Mouse (Mus musculus) left cerebral cortex, adult 8-10 months (tissue): ENCODE results near the gene Mrps21. TPM values are rescaled to one million over a fixed set of nuclear protein-coding genes. Genes with fewer than 3 reads are reported as not detected.

Source experiments
- DNase-seq, 2 experiments: peaks; one replicate each; pipeline ENCODE4 v3.0.0; 2022; ENCODE audit warnings: low spot score in 2 of 2
- total RNA-seq, 4 experiments: library from RNA; stranded (reverse); gene quantifications; 2 replicates each; pipeline ENCODE4 v1.2.4; 2022

The Mrps21 gene
- total RNA-seq, 4 experiments from 2014 or later = 139 to 170 (median 151) TPM

GRCm38 (mm10) chr3:95856115-95856514, 15.2 kb downstream of the Mrps21 start:
- no peak for DNase-seq

GRCm38 (mm10) chr3:95855502-95856089, 15.7 kb downstream of the Mrps21 start, which contains the start of gene Prpf3:
Prpf3 (minus strand) TSS chr3:95855885.
- peak; percentile 84 to 92 for DNase-seq

GRCm38 (mm10) chr3:95851317-95851716, 20.0 kb downstream of the Mrps21 start:
- no peak for DNase-seq

- DNase-seq = no peak
Measured at GRCm38 (mm10) chr3:95850611-95851010, 20.7 kb downstream of the Mrps21 start.

GRCm38 (mm10) chr3:95842503-95843214, 28.7 kb downstream of the Mrps21 start:
- DNase-seq = no peak

- no peak for DNase-seq
Measured at GRCm38 (mm10) chr3:95839250-95839649, 32.1 kb downstream of the Mrps21 start.

GRCm38 (mm10) chr3:95829053-95829452, 42.3 kb downstream of the Mrps21 start:
- no peak for DNase-seq

- DNase-seq = no peak
Measured at GRCm38 (mm10) chr3:95826275-95826674, 45.0 kb downstream of the Mrps21 start.

GRCm38 (mm10) chr3:95820046-95821010, 51.0 kb downstream of the Mrps21 start:
- no peak for DNase-seq

- peak; percentile 96 to 99 for DNase-seq
Measured at GRCm38 (mm10) chr3:95819351-95819985, 51.9 kb downstream of the Mrps21 start.

GRCm38 (mm10) chr3:95818571-95819288, 52.6 kb downstream of the Mrps21 start, which contains the start of gene Rprd2:
Rprd2 (minus strand) TSS chr3:95818863.
- DNase-seq = peak; percentile 71 to 79

GRCm38 (mm10) chr3:95818026-95818511, 53.2 kb downstream of the Mrps21 start:
- DNase-seq = peak in 1 of 2 experiments; percentile 37

GRCm38 (mm10) chr3:95816681-95817080, 54.6 kb downstream of the Mrps21 start:
- no peak for DNase-seq

Other genes with a start within 250 kb of the Mrps21 start
- 100 to 1,000 TPM; 322 to 333 (median 327) TPM for gene Ensa, start 246.5 kb downstream of the Mrps21 start, total RNA-seq
- 10 to 100 TPM; 47.2 to 59.6 (median 54.3) TPM for gene Mcl1, start 212.7 kb downstream of the Mrps21 start, total RNA-seq
- 10 to 100 TPM in 3 of 4 experiments, 1 to 10 TPM in 1; 9.4 to 12.9 (median 11.4) TPM for gene Adamtsl4, start 183.6 kb downstream of the Mrps21 start, total RNA-seq
- gene Ecm1, start 131.9 kb downstream of the Mrps21 start, total RNA-seq = 10 to 100 TPM; 10.2 to 13.3 (median 11.7) TPM
- 10 to 100 TPM; 36.2 to 40.6 (median 37.4) TPM for gene Tars2, start 111.3 kb downstream of the Mrps21 start, total RNA-seq
- gene Rprd2, start 52.7 kb downstream of the Mrps21 start, total RNA-seq = 10 to 100 TPM; 60.1 to 68.9 (median 62.8) TPM
- 10 to 100 TPM; 25.2 to 36.6 (median 36.3) TPM for gene Prpf3, start 15.6 kb downstream of the Mrps21 start, total RNA-seq
- gene Ciart, start 10.7 kb upstream of the Mrps21 start, total RNA-seq = 10 to 100 TPM; 27.0 to 55.7 (median 48.4) TPM
- 10 to 100 TPM in 1 of 4 experiments, 1 to 10 TPM in 3; 6.0 to 14.9 (median 8.1) TPM for gene BC028528, start 20.5 kb upstream of the Mrps21 start, total RNA-seq
- 10 to 100 TPM; 65.4 to 77.7 (median 72.4) TPM for gene Aph1a, start 22.4 kb upstream of the Mrps21 start, total RNA-seq
- 10 to 100 TPM; 12.2 to 20.3 (median 14.2) TPM for gene Car14, start 33.2 kb upstream of the Mrps21 start, total RNA-seq
- 100 to 1,000 TPM in 3 of 4 experiments, 10 to 100 TPM in 1; 95.2 to 110 (median 106) TPM for gene Anp32e, start 57.7 kb upstream of the Mrps21 start, total RNA-seq
- 10 to 100 TPM; 64.0 to 86.2 (median 81.6) TPM for gene Plekho1, start 124.5 kb upstream of the Mrps21 start, total RNA-seq
- 10 to 100 TPM; 44.9 to 55.2 (median 50.3) TPM for gene Vps45, start 186.9 kb upstream of the Mrps21 start, total RNA-seq
- 10 to 100 TPM; 33.4 to 40.7 (median 38.5) TPM for gene Otud7b, start 233.0 kb upstream of the Mrps21 start, total RNA-seq